Mouse (Mus musculus): ENCODE measurements around the gene Iqub.

Gene Iqub

DNA sequence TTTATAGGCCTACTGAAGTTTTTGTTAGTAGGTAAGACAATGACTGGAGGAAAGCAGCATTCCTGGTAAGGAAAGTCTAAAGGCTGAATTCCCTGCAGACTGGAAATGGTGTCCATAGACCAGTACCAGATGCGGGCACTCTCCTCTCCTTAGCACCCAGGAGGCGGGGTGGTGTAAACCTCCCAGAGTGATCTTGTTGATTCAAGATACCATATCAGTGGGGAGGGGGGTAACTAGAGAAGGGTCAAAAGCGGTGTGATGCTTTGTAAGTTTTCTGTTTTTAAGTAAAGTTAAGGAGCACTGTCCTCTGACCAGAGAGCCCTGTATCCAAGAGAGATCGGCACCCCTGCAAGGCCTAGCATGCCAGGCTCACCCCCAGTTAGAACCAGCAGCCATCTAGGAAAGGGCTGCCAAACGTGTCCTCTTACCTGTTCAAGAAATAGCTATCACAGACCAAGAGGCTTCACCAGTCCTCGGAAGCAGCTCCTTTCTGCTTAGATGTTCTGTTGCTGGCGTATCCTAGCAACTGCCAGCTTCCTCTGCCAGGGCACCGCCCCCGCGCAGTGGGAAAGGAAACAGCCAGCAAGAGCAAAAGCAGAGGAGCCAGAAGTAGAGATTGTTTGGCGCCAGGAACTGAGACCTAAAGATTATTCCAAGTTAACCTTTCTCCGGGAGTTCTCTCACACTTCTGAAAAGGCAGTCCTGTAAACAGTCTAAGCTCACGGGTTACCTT, at the start of gene Iqub:
TSS of gene Iqub (minus strand) at position 516 of the 733 bp plus-strand sequence.
- DNase-seq, result no peak

DNA sequence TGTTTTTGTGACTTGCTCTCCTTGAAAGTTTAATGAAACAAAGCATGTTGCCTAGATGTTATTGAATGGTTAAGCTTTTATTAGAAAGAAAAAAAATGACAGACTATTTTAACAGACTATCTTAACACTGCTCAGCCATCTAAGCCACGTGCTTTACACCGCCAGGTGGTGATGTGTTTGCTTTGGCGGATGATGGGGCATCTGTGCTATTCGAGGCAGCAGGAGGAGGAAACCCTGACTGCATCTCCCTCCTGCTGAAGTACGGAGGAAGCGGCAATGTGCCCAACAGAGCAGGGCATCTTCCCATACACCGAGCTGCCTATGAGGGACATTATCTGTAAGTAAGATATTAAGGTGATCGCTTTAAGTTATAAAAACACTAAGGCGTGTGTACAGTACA, 49.2 kb upstream of the Iqub start:
- no peak for DNase-seq

- DNase-seq, result no peak
These were observed 40.6 kb upstream of the Iqub start for GRCm38 (mm10) chr6:24555488-24555887.

DNA sequence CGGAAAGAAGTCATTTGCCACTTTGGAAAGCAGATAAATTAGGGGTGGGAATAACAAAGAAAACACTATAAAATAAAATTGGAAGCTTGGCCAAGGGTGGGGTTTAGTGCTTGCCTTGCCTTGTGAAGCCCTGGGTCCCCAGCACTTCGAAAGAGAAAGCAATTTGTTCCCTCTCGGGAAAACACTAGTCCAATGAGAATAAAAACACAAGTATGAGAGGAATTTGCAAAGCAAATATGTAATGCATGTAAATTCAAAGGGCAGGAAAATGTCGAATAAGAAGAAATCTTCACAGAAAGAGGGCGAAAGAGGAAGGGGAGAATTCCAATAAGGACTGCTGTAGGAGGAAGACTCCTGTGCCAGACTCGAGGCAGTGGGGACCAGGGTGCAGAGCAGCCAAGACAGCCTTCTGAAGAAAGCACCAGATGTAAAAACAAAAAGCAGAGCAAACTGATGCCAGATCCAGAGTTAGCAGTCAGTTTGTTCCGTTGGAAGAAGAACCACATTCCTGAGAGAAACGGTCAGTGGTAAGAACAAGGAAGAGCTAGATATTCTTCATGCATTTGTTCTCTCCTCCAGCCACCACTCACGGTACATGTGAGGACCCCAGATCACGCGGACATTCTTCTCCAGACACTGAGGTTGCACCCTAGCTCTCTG, 39.7 kb upstream of the Iqub start:
- no peak for DNase-seq

DNA sequence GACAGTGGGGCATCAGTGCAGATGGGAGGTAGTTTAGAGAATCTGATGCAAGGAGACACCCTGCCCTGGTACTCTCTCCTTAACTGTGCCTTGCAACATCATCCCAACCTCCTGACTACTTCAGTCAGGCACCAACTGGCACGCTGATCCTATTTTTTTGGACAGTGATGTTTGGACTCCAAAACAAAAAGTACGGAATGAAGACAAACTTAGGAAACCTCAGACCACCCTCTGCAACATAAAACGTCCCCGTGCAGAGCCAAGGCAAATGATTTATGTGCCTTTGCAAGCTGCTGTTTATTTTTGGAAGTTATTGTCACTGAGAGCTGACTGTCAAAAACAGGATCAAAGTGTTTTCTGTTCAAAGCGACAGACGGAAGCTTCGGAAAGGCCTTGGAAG, 37.2 kb upstream of the Iqub start:
- DNase-seq, result no peak

DNA sequence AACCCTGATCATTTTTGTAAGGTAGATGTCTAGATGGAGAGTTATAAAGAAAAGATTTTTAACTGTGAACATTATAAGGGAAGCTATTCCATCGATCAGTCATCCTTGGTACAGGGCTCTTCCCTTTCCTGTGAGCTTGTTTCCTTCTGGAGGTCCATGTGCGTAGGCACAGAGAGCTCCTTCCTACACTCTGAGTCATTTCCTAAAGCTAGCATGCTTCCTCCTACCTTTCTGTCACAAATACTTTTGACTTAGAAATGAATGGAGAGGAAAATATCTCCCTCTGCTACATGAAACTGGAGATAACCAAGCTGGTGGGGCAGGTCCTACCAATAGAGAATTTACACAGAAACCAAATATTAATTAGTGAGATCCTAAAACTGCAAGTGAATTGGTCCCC, 34.9 kb upstream of the Iqub start:
- no peak for DNase-seq

GRCm38 (mm10) chr6:24546716-24547420, 32.0 kb upstream of the Iqub start:
- DNase-seq, result no peak

DNA sequence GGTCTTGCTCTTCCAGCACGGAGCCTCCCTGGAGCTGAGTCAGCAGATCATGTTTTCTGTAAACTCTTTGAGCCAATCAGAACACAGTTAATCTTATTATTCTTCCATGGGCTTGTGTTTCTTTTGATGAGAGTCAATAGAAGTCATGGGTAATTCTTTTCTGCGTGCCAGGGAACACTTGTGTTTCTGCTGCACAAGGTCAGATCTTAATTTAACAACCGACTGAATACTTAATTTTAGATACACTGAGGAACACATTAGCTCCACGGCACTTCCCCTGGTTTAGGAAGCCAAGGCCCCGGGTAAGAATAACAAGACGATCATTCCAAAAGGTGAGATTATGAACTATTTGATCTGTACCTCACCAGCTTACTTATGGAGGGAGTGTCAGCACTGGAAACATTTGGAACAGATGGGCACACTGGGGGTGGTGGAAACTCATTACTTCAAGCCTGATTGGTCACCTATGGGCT, 28.3 kb upstream of the Iqub start:
- no peak for DNase-seq

GRCm38 (mm10) chr6:24542393-24542792, 27.5 kb upstream of the Iqub start:
- no peak for DNase-seq

DNA sequence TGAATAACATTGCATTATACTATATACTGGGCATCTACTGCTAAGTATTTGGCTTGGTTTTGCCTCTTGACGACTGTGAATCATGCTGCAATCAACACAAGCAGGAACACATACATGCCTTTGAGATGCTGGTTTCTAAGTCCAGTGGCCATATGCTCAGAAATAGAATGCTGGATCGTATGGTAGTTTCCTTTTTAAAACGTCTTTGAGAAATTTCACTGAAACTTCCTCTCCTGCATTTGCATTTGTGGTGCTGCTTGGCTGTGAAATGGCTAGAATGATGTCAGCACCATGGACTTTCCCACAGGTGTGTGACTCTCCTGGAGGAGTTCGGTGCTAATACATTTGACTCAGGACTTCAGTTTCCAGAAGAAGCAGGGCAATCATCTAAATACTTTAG, 25.2 kb upstream of the Iqub start:
- no peak for DNase-seq

DNA sequence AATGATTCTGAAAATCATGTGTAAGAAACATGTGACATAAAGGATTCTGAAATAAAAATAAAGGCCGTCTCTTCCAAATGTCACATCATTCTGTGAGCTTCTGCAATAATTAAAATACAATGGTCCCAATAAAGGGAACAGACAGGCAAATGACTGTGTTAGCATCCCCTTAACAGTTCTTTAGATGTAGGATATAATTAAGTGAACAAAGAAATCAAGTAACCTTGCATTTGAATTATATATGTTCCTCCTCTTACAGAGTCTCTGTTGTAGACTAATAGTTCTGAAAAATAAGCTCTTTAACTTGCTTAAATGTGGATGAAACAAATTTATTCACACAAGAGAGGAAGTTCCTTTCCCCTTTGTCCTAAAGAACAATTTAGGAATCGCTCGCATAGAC, 23.6 kb upstream of the Iqub start:
- no peak for DNase-seq

DNA sequence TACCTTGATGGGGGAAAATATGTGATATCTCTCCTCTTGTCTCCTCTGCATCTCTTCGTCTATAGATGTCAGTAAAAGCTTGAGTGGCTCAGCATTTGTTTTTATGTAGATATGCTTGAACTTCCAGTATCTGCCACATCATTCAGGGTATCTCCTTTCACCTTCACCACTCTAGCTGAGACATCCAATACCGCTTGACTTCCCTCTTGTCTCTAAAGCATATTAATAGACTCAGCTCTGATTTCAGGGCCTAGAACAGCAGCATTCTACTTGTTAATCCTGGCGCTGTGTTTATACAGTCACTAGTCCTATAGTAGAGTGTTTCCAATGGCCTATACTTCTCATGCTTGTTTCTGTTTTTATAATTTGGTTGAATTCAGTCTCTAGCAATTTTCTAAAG, 17.9 kb upstream of the Iqub start:
- DNase-seq, result no peak

DNA sequence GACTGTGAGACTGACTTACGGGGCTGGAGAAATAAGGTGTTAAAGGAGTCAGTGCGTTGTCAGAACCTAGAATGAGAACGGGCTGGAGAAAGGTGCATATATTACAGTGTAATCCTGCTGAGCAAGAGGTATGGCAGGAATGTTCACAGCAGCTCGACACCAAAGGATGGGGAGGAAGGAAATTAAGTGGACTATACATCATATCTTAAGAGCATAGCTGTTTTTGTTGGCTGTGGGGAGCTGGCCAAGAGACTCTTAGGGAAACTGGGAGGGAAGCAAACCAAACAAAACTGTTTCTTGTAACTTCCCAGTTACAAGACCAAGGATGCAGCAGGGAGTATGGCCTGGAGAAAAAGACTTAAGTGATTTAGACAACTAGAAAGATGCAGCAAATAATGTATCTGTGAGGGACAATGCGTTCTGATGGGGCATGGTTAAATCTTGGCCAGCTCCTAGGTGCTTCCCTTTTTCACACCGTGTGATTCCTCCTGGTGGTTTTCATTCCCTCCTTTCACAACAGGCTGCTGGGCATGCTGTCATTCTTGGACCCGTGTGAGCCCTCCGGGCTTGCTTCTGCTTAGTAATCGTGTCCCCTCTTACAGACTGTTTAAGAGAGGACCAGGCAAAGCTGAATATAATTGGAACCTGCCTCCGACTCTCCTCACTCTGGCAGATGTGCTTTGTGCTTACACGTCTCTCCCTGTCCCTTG, 16.0 kb upstream of the Iqub start:
- no peak for DNase-seq

DNA sequence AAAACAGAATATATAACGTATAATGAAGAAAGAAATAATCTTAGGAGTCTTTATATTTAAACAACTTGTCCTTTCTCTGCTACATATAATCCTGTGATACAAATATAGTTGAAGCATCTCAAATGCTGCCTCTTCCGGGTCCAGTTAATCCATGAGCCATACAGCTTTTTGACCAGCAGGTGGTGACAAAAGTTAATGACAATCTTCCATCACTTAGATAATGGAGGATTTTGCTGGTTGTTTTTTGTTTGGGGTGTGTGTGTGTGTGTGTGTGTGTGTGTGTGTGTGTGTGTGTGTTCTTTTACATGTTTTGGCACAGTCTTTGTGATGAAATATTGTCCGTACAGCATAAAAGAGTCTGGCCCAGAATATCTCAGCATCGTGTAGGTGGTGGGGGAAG, 15.3 kb upstream of the Iqub start:
- peak in 1 of 2 experiments; percentile 24 for DNase-seq

- no peak for DNase-seq
These were observed 13.1 kb upstream of the Iqub start, which contains the start of gene Asb15 for GRCm38 (mm10) chr6:24528064-24528243. Gene Asb15, plus strand, starts transcription at chr6:24528144.

DNA sequence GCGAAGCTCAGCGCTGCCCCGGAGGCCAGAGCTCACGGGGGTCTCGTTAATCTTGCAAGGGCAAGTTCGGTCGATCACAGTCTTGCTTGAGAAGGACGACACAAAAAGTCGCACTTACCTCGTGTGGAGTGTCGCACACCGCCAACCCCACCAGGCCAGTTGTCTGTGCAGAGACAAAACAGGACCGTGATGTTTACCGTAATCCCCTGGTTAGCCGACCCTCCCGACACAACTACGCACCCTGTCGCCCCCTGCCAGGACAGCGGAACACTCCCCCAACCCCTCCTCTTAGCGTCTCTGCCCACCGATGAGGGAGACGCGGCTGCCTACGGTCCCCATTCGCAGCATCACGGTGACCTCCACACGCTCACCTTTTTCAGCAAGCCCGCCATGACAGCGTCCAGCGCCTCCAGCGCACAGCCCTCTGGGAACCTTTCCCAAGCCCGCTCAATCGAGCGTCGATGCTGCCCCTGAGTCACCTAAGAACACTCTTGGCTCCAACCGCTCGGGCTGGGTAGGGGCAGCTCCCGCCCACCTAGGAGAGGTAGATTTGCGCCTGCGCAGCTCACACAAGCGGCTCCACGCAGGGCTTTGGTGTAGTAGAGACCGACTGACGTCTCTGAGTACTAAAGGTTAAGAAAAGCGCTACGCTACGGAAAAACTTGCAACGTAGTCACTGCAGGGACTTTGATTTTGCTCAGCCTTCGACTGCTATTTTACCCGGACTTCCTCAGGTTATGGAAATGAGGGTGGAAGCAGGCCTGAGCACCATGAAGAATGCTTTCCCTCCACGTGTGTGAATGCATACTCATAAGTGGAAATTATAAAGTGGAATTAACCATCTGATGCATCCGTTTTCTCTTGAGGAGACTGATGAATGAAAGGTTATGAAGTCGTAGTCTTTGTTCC, 12.5 kb upstream of the Iqub start, which contains the start of gene Ndufa5:
TSS of gene Ndufa5 (minus strand) at position 859 of the 909 bp plus-strand sequence.
- DNase-seq, result peak; percentile 82 to 83

DNA sequence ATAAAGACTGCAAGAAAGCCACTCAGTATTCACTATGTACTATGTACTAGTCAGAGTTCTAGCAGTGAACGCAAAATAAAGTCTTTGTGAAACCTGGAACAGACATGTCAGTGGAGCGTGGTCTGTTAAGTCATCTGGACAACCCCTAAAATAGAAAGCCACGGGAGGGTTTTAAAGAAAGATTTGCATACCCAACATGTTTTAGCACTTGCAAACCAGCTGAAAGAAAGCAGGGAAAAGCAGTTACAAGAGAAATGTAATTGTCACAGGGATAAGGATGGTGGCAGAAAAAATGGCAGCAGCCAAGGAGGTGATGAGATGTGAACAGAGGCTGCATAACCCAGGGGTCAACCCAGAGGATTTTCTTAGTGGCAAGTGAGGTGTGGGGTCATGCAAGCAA, 10.8 kb upstream of the Iqub start:
- DNase-seq, result no peak

DNA sequence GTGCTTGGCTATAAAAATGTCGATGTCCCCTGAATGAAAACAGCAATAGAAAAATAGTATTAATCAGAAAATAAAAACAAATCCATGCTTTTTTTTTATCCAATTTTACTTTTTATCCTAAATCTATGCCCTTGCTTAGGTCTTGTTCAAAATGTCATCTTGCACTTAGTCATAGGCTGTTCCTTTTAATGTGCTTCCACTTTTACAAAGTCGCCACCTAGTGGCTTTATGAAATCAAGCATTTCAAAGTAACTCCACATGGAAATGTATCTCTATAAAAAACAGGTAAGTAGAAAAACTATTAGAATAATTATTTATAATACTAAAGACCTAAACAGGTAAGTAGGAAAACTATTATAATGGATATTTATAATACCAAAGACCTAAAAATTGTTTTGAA, 1.3 kb upstream of the Iqub start:
- no peak for DNase-seq

DNA sequence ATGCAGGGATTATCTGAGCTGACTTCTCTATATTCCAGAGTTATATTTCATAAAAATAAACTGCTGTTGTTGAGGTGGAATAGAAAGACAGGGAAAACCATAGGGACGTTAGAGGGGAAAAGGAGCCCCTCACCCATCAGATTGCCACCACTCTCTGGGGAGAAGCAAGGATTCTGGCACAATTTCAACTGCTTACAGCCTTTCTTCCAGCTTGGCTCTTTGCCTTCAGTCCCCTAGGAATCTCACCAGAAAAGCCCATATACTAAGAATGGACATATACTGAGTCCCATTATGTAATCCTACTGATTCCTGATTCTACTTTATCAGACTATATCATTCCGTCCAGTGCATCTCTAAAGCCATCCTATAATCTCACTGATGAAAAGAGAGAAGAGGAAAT, 10.7 kb downstream of the Iqub start:
- DNase-seq, result no peak

- DNase-seq, result no peak
These were observed 24.5 kb downstream of the Iqub start for GRCm38 (mm10) chr6:24490341-24490740.

DNA sequence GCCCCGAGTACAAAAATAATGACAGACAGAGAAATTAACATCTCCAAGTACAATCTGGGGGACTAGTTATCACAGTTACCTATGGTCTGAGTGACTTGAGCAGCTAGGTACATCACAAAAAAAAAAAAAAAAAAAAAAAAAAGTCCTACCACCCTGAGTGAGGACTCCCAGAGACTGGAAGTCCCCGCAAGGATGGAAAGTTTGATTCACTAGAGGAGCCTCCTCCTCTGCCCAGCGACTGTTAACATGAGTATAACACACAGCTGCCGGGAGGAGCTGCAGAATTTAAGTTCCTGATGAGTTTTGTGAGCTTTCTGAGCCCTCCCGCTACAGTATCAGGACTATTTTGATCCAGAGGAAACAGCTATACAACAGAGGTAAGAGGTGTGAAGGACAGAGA, 28.3 kb downstream of the Iqub start:
- no peak for DNase-seq

- no peak for DNase-seq
These were observed 44.2 kb downstream of the Iqub start for GRCm38 (mm10) chr6:24470571-24471132.
